8 mouse cellular contexts compared by ENCODE assay signal in genomic region chr11:98863751-98864429, GRCm38 (mm10). TPM values are rescaled to one million over a fixed set of nuclear protein-coding genes. Genes with fewer than 3 reads are reported as not detected.
DNase-seq lines count a peak whose midpoint lies in the region; ATAC-seq and TF ChIP-seq lines count a peak whose summit lies in the region.

No protein-coding gene starts in this region.

- ATAC-seq in heart, embryonic 11.5 days (replicated peaks; ENCODE audit: insufficient number of reproducible peaks, low FRiP score, low TSS enrichment): peak; percentile 62
- peak; percentile 25 for ATAC-seq in erythroblast, adult 5-6 weeks (replicated peaks; ENCODE audit: low FRiP score, poor library complexity, severe bottlenecking)

- H3K36me3 ChIP-seq in heart, embryonic 11.5 days (ENCODE audit: control insufficient read depth, insufficient read depth, low read length): peaks cover 4% of the 10 kb centered on the region; the same call in 1 of the 2 replicates
- H3K36me3 ChIP-seq in liver, adult 2 months (ENCODE audit: control insufficient read depth, insufficient read depth, low read length): peaks cover 4% of the 10 kb centered on the region; the same call in 1 of the 2 replicates

- no peak for TF ChIP-seq CTCF in liver, adult 2 months (IDR thresholded peaks at IDR 0.05; ENCODE audit: low read depth, low read length)

- WGBS in heart, embryonic 11.5 days (ENCODE audit: insufficient replicate concordance): 2% methylated on average over 35 of the region's 39 CpGs
- under 1% methylated on average over 33 of the region's 39 CpGs for WGBS in liver, adult 2 months

- no peak for DNase-seq in heart, postnatal 14 days
- DNase-seq in MN1 (ENCODE audit: low spot score): peak; percentile 65
- peak; percentile 78 for DNase-seq in induced T-regulatory cell, adult 2 months (ENCODE audit: low read depth)
- DNase-seq in liver, adult 2 months (ENCODE audit: extremely low read depth, low read depth, low spot score): peak; percentile 33
- DNase-seq in naive thymus-derived CD4-positive, alpha-beta T cell, adult 2 months (ENCODE audit: low read depth): peak; percentile 68
- DNase-seq in urinary bladder, postnatal 14 days (ENCODE audit: low spot score): peak; percentile 52

- intact Hi-C loops in heart, postnatal 14 days (cut with DNase I): loop anchor here (5.0 kb wide), 1 partner anchor 103 kb away; no protein-coding TSS in a partner anchor

- peaks cover 11% of the 10 kb centered on the region; the same call in 1 of the 2 replicates for H3K4me1 ChIP-seq in heart, embryonic 11.5 days (ENCODE audit: control insufficient read depth, insufficient read depth, low read length)
- peaks cover 3% of the 10 kb centered on the region for H3K4me1 ChIP-seq in liver, adult 2 months (ENCODE audit: control insufficient read depth, insufficient read depth, low read length)

- no peak for TF ChIP-seq POLR2A in liver, adult 2 months (IDR thresholded peaks at IDR 0.05; ENCODE audit: extremely low read depth, insufficient read depth, low read length)

- peak overlapping the region; percentile 83 for H3K9ac ChIP-seq in heart, embryonic 11.5 days (ENCODE audit: low read depth, low read length)
- H3K9ac ChIP-seq in liver, adult 2 months (ENCODE audit: low read depth, low read length): peak overlapping the region; percentile 80

- peak overlapping the region; percentile 77 for H3K4me3 ChIP-seq in heart, embryonic 11.5 days (ENCODE audit: low read depth, low read length)
- H3K4me3 ChIP-seq in liver, adult 2 months (ENCODE audit: insufficient read depth, low read depth, low read length): peak overlapping the region; percentile 82

- peak overlapping the region; percentile 86 for H3K27ac ChIP-seq in heart, embryonic 11.5 days (ENCODE audit: low read depth, low read length)
- H3K27ac ChIP-seq in liver, adult 2 months (replicated peaks; ENCODE audit: insufficient read depth, low read depth, low read length): peak overlapping the region; percentile 65

- H3K9me3 ChIP-seq in heart, embryonic 11.5 days (replicated peaks; ENCODE audit: control insufficient read depth, low read length): no peaks in the 10 kb centered on the region

- no peaks in the 10 kb centered on the region; the same call in 1 of the 2 replicates for H3K27me3 ChIP-seq in heart, embryonic 11.5 days (ENCODE audit: control insufficient read depth, insufficient read depth, low read length)
- no peaks in the 10 kb centered on the region for H3K27me3 ChIP-seq in liver, adult 2 months (ENCODE audit: control insufficient read depth, insufficient read depth, low read length)

- H3K79me2 ChIP-seq in liver, adult 2 months (ENCODE audit: control insufficient read depth, insufficient read depth, low read length): peaks cover 9% of the 10 kb centered on the region; the same call in 1 of the 2 replicates

- peak overlapping the region; percentile 77 for H3K4me2 ChIP-seq in heart, embryonic 11.5 days

RNA-seq across cellular contexts. Expression of gene Wipf2, which starts 0.5 kb away (rescaled TPM):
- 3.8 and 4.0 TPM in 2 replicates for polyA plus RNA-seq in heart, embryonic 11.5 days (2014; fragmentation: Nextera tagmentation; extraction: Ambion mirVana)
- 10 to 100 TPM in 1 of 2 experiments, 1 to 10 TPM in 1; 8.2 to 10.6 TPM for total RNA-seq in heart, postnatal 14 days (2021)
- 9.4 and 21.7 TPM in 2 replicates for total RNA-seq in erythroblast, adult 5-6 weeks (2015; ENCODE audit: low replicate concordance)
- 6.4 and 8.2 TPM in 2 replicates for total RNA-seq in erythroblast, adult 5-6 weeks (2017; ENCODE audit: low replicate concordance)
- total RNA-seq in liver, adult 2 months (2014; rRNA removed): 1.5 and 1.9 TPM in 2 replicates
- 3.1 TPM in 2 replicates for polyA plus RNA-seq in liver, adult 2 months (2012; rRNA removed)

RNA-seq across cellular contexts. Expression of gene Rapgefl1, which starts 27.3 kb away (rescaled TPM):
- polyA plus RNA-seq in heart, embryonic 11.5 days (2014; fragmentation: Nextera tagmentation; extraction: Ambion mirVana): 0.57 and 0.73 TPM in 2 replicates
- total RNA-seq in heart, postnatal 14 days (2021): 1 to 10 TPM in 1 of 2 experiments, under 1 TPM in 1; 0.61 to 1.0 TPM
- not detected in 2 replicates for total RNA-seq in erythroblast, adult 5-6 weeks (2015; ENCODE audit: low replicate concordance)
- total RNA-seq in erythroblast, adult 5-6 weeks (2017; ENCODE audit: low replicate concordance): 0.42 TPM in 1 of 2 replicates, not detected in the other
- total RNA-seq in liver, adult 2 months (2014; rRNA removed): 0.13 and 0.18 TPM in 2 replicates
- polyA plus RNA-seq in liver, adult 2 months (2012; rRNA removed): 1.4 and 1.9 TPM in 2 replicates

RNA-seq across cellular contexts. Expression of gene Cdc6, which starts 43.7 kb away (rescaled TPM):
- polyA plus RNA-seq in heart, embryonic 11.5 days (2014; fragmentation: Nextera tagmentation; extraction: Ambion mirVana): 33.6 and 34.0 TPM in 2 replicates
- total RNA-seq in heart, postnatal 14 days (2021): 1 to 10 TPM in 1 of 2 experiments, under 1 TPM in 1; 0.72 to 2.2 TPM
- 20.0 and 20.1 TPM in 2 replicates for total RNA-seq in erythroblast, adult 5-6 weeks (2015; ENCODE audit: low replicate concordance)
- 46.7 and 54.2 TPM in 2 replicates for total RNA-seq in erythroblast, adult 5-6 weeks (2017; ENCODE audit: low replicate concordance)
- 0.09 and 0.20 TPM in 2 replicates for total RNA-seq in liver, adult 2 months (2014; rRNA removed)
- 0.07 TPM in 1 of 2 replicates, not detected in the other for polyA plus RNA-seq in liver, adult 2 months (2012; rRNA removed)

RNA-seq across cellular contexts. Expression of gene Casc3, which starts 59.2 kb away (rescaled TPM):
- 22.2 and 28.5 TPM in 2 replicates for polyA plus RNA-seq in heart, embryonic 11.5 days (2014; fragmentation: Nextera tagmentation; extraction: Ambion mirVana)
- 10 to 100 TPM; 23.6 to 25.0 TPM for total RNA-seq in heart, postnatal 14 days (2021)
- 20.0 and 23.6 TPM in 2 replicates for total RNA-seq in erythroblast, adult 5-6 weeks (2015; ENCODE audit: low replicate concordance)
- total RNA-seq in erythroblast, adult 5-6 weeks (2017; ENCODE audit: low replicate concordance): 15.7 and 26.5 TPM in 2 replicates
- 3.6 and 6.6 TPM in 2 replicates for total RNA-seq in liver, adult 2 months (2014; rRNA removed)
- polyA plus RNA-seq in liver, adult 2 months (2012; rRNA removed): 11.2 and 12.5 TPM in 2 replicates

Comparison
In these comparisons a context has a peak if more than half of its experiments do, and no peak if none do; other contexts are left out.
1. DNase-seq: peak in MN1 (single experiment), induced T-regulatory cell, adult 2 months (single experiment), liver, adult 2 months (single experiment), naive thymus-derived CD4-positive, alpha-beta T cell, adult 2 months (single experiment) and urinary bladder, postnatal 14 days (single experiment); none in heart, postnatal 14 days (0 of 2).
2. RNA of gene Cdc6, which starts 43.7 kb away (total RNA-seq): 20.0 to 54.2 TPM in erythroblast, adult 5-6 weeks; 0.72 to 2.2 TPM in heart, postnatal 14 days and 0.09 to 0.20 TPM in liver, adult 2 months; every median in the first group is over 4 times any median in the second.